In genomic region chr6:115807464-115808195, GRCm38 (mm10) we compare ENCODE assay signal across 8 mouse cellular contexts. TPM values are rescaled to one million over a fixed set of nuclear protein-coding genes. Genes with fewer than 3 reads are reported as not detected.
DNase-seq lines count a peak whose midpoint lies in the region; ATAC-seq and TF ChIP-seq lines count a peak whose summit lies in the region.

No protein-coding gene starts in this region.

- WGBS in spleen, adult 2 months, result 3% methylated on average over 15 of the region's 15 CpGs
- 2% methylated on average over 15 of the region's 15 CpGs for WGBS in limb, embryonic 11.5 days
- WGBS in neural tube, embryonic 15.5 days, result 3% methylated on average over 15 of the region's 15 CpGs

- no peaks in the 10 kb centered on the region for H3K27me3 ChIP-seq in spleen, adult 2 months (ENCODE audit: control insufficient read depth, insufficient read depth, low read length)
- no peaks in the 10 kb centered on the region for H3K27me3 ChIP-seq in limb, embryonic 11.5 days (ENCODE audit: control insufficient read depth, insufficient read depth, low read length)
- H3K27me3 ChIP-seq in neural tube, embryonic 15.5 days (replicated peaks), result no peaks in the 10 kb centered on the region

- H3K9ac ChIP-seq in limb, embryonic 11.5 days (ENCODE audit: low read length), result peak overlapping the region; percentile 97
- peak overlapping the region; percentile 93 for H3K9ac ChIP-seq in neural tube, embryonic 15.5 days (replicated peaks)

- peak overlapping the region; percentile 81; the same call in 1 of the 2 replicates for H3K27ac ChIP-seq in spleen, adult 2 months (ENCODE audit: insufficient read depth, low read length)
- H3K27ac ChIP-seq in limb, embryonic 11.5 days (replicated peaks; ENCODE audit: low read depth, low read length), result peak overlapping the region; percentile 93
- peak overlapping the region; percentile 95 for H3K27ac ChIP-seq in neural tube, embryonic 15.5 days (replicated peaks)

- DNase-seq in adrenal gland, postnatal 10 days, result peak; percentile 23
- DNase-seq in adrenal gland, adult 8-10 months, result no peak
- no peak for DNase-seq in spleen, adult 2 months (ENCODE audit: low read depth in 1 of 2, low spot score in 2 of 2)
- no peak for DNase-seq in spleen, postnatal 4 days (ENCODE audit: low spot score in 2 of 2)
- peak; percentile 39 for DNase-seq in limb, embryonic 11.5 days (ENCODE audit: low spot score)
- no peak for DNase-seq in layer of hippocampus, adult 11-12 months (ENCODE audit: low spot score)
- DNase-seq in cerebellum, postnatal 4 days (ENCODE audit: low spot score in 2 of 2), result no peak

- H3K9me3 ChIP-seq in limb, embryonic 11.5 days (ENCODE audit: control insufficient read depth, low read length), result no peaks in the 10 kb centered on the region
- no peaks in the 10 kb centered on the region for H3K9me3 ChIP-seq in neural tube, embryonic 15.5 days (replicated peaks)

- peaks cover 8% of the 10 kb centered on the region; the same call in 1 of the 2 replicates for H3K4me1 ChIP-seq in spleen, adult 2 months (ENCODE audit: control insufficient read depth, insufficient read depth, insufficient read length)
- H3K4me1 ChIP-seq in limb, embryonic 11.5 days (ENCODE audit: control insufficient read depth, insufficient read depth, low read length), result peaks cover 5% of the 10 kb centered on the region
- H3K4me1 ChIP-seq in neural tube, embryonic 15.5 days, result peaks cover 31% of the 10 kb centered on the region

- H3K36me3 ChIP-seq in spleen, adult 2 months (ENCODE audit: control insufficient read depth, insufficient read depth, low read length), result peaks cover 19% of the 10 kb centered on the region
- peaks cover 21% of the 10 kb centered on the region for H3K36me3 ChIP-seq in limb, embryonic 11.5 days (ENCODE audit: control insufficient read depth, insufficient read depth, low read length)
- H3K36me3 ChIP-seq in neural tube, embryonic 15.5 days, result peaks cover 44% of the 10 kb centered on the region

- no peak for TF ChIP-seq CTCF in spleen, adult 2 months (IDR thresholded peaks at IDR 0.05; ENCODE audit: extremely low read depth, insufficient read depth, insufficient read length, insufficient replicate concordance)

- H3K4me3 ChIP-seq in spleen, adult 2 months (ENCODE audit: extremely low read depth, insufficient read depth, insufficient read length), result peak overlapping the region; percentile 85
- H3K4me3 ChIP-seq in limb, embryonic 11.5 days (ENCODE audit: low read depth, low read length), result peak overlapping the region; percentile 79
- H3K4me3 ChIP-seq in neural tube, embryonic 15.5 days (replicated peaks), result peak overlapping the region; percentile 90

- no peak for ATAC-seq in limb, embryonic 11.5 days (ENCODE audit: insufficient number of reproducible peaks, low FRiP score, low TSS enrichment, low read depth)
- no peak for ATAC-seq in neural tube, embryonic 15.5 days (ENCODE audit: low FRiP score)

- peak overlapping the region; percentile 61 for H3K4me2 ChIP-seq in limb, embryonic 11.5 days (ENCODE audit: low read depth, severe bottlenecking)
- H3K4me2 ChIP-seq in neural tube, embryonic 15.5 days, result peak overlapping the region; percentile 87

- no peak for TF ChIP-seq POLR2A in spleen, adult 2 months (IDR thresholded peaks at IDR 0.05; ENCODE audit: low read depth, low read length)

RNA-seq across cellular contexts. Expression of gene Rpl32, which starts 0.9 kb away (rescaled TPM):
- 1,000 to 10,000 TPM; 1,305 to 1,319 TPM for total RNA-seq in adrenal gland, postnatal 10 days (2021)
- 1,000 to 10,000 TPM in 3 of 4 experiments, 100 to 1,000 TPM in 1; 999 to 1,169 (median 1,094) TPM for total RNA-seq in adrenal gland, adult 8-10 months (2022)
- polyA plus RNA-seq in spleen, adult 2 months (2012; rRNA removed), result 463 and 551 TPM in 2 replicates
- polyA plus RNA-seq in limb, embryonic 11.5 days (2014; fragmentation: Nextera tagmentation; extraction: Ambion mirVana), result 2,129 and 2,157 TPM in 2 replicates
- polyA plus RNA-seq in neural tube, embryonic 15.5 days (2015; fragmentation: Nextera tagmentation; extraction: Ambion mirVana), result 1,019 and 1,216 TPM in 2 replicates

RNA-seq across cellular contexts. Expression of gene Efcab12, which starts 30.6 kb away (rescaled TPM):
- under 1 TPM; 0.57 to 1.00 TPM for total RNA-seq in adrenal gland, postnatal 10 days (2021)
- 1 to 10 TPM in 3 of 4 experiments, under 1 TPM in 1; 0.84 to 2.0 (median 1.1) TPM for total RNA-seq in adrenal gland, adult 8-10 months (2022)
- polyA plus RNA-seq in spleen, adult 2 months (2012; rRNA removed), result 0.06 and 0.15 TPM in 2 replicates
- 0.40 and 0.72 TPM in 2 replicates for polyA plus RNA-seq in limb, embryonic 11.5 days (2014; fragmentation: Nextera tagmentation; extraction: Ambion mirVana)
- 2.7 and 3.0 TPM in 2 replicates for polyA plus RNA-seq in neural tube, embryonic 15.5 days (2015; fragmentation: Nextera tagmentation; extraction: Ambion mirVana)

RNA-seq across cellular contexts. Expression of gene Cand2, which starts 33.3 kb away (rescaled TPM):
- total RNA-seq in adrenal gland, postnatal 10 days (2021), result 10 to 100 TPM; 10.4 to 16.1 TPM
- 10 to 100 TPM; 16.1 to 22.6 (median 18.0) TPM for total RNA-seq in adrenal gland, adult 8-10 months (2022)
- 3.4 and 4.8 TPM in 2 replicates for polyA plus RNA-seq in spleen, adult 2 months (2012; rRNA removed)
- 58.4 and 64.3 TPM in 2 replicates for polyA plus RNA-seq in limb, embryonic 11.5 days (2014; fragmentation: Nextera tagmentation; extraction: Ambion mirVana)
- polyA plus RNA-seq in neural tube, embryonic 15.5 days (2015; fragmentation: Nextera tagmentation; extraction: Ambion mirVana), result 9.8 and 12.2 TPM in 2 replicates

RNA-seq across cellular contexts. Expression of gene Tmem40, which starts 45.4 kb away (rescaled TPM):
- under 1 TPM; 0.79 to 0.93 TPM for total RNA-seq in adrenal gland, postnatal 10 days (2021)
- total RNA-seq in adrenal gland, adult 8-10 months (2022), result not detected
- polyA plus RNA-seq in spleen, adult 2 months (2012; rRNA removed), result 10.2 and 10.4 TPM in 2 replicates
- polyA plus RNA-seq in limb, embryonic 11.5 days (2014; fragmentation: Nextera tagmentation; extraction: Ambion mirVana), result 2.2 and 2.6 TPM in 2 replicates
- polyA plus RNA-seq in neural tube, embryonic 15.5 days (2015; fragmentation: Nextera tagmentation; extraction: Ambion mirVana), result 1.6 and 1.8 TPM in 2 replicates

RNA-seq across cellular contexts. Expression of gene Mbd4, which starts 45.5 kb away (rescaled TPM):
- total RNA-seq in adrenal gland, postnatal 10 days (2021), result 1 to 10 TPM; 3.6 to 5.2 TPM
- total RNA-seq in adrenal gland, adult 8-10 months (2022), result 1 to 10 TPM; 3.3 to 5.5 (median 3.9) TPM
- polyA plus RNA-seq in spleen, adult 2 months (2012; rRNA removed), result 3.2 and 3.5 TPM in 2 replicates
- 32.5 and 34.6 TPM in 2 replicates for polyA plus RNA-seq in limb, embryonic 11.5 days (2014; fragmentation: Nextera tagmentation; extraction: Ambion mirVana)
- 10.4 and 14.5 TPM in 2 replicates for polyA plus RNA-seq in neural tube, embryonic 15.5 days (2015; fragmentation: Nextera tagmentation; extraction: Ambion mirVana)

Comparison
In these comparisons a context has a peak if more than half of its experiments do, and no peak if none do; other contexts are left out.
1. DNase-seq: peak in adrenal gland, postnatal 10 days (single experiment) and limb, embryonic 11.5 days (single experiment); none in adrenal gland, adult 8-10 months (single experiment), spleen, adult 2 months (0 of 2), spleen, postnatal 4 days (0 of 2), layer of hippocampus, adult 11-12 months (single experiment) and cerebellum, postnatal 4 days (0 of 2).
2. Peak in every context shown above with its lines, with median percentiles within 50 percentile points of each other: H3K27ac ChIP-seq and H3K4me3 ChIP-seq.